ENCODE assay signal across 22 mouse cellular contexts in the genomic region with DNA sequence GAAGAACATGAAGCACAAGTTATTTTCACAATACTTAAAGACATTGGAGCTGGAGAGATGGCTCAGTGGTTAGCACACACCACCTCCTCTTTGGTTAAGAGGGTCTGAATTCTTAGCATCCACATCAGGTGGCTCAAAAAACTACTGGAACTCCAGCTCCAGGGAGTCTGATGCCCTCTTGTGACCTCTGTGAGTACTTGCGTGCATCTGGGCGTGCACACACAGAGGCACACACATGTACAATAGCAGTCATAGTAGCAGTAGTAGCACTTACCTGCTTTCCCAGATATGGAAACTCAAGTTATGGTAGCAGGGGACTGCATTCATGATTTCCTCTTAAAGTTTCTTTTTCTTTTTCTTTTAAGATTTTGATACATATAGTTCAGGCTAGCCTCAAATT. TPM values are rescaled to one million over a fixed set of nuclear protein-coding genes. Genes with fewer than 3 reads are reported as not detected.
DNase-seq lines count a peak whose midpoint lies in the region; ATAC-seq and TF ChIP-seq lines count a peak whose summit lies in the region.
"Had no signal": no experiment of that assay in that cellular context is flagged by ENCODE, and none has a peak within 500 bp of the region (broad histone marks: within the 10 kb centered on the region; RNA-seq: fewer than 3 reads in every experiment).

No protein-coding gene starts in this region.

- DNase-seq in thymus, postnatal 0 days (ENCODE audit: low spot score) = peak; percentile 29
- DNase-seq in thymus, postnatal 36 days = no peak
- no peak for DNase-seq in MEL (ENCODE audit: low read depth, low spot score)
- DNase-seq in stomach, postnatal 0 days (ENCODE audit: low spot score) = no peak
- no peak for DNase-seq in retina, postnatal 1 day
- DNase-seq: adrenal gland, postnatal 25 days; cerebellum, adult 2 months; cerebellum, postnatal 10 days; embryo, embryonic 11 days; gastrocnemius, postnatal 36 days; heart, adult 18-20 months; heart, postnatal 10 days had no signal

- H3K9me3 ChIP-seq in intestine, postnatal 0 days (ENCODE audit: control insufficient read depth) = no peaks in the 10 kb centered on the region
- no peaks in the 10 kb centered on the region for H3K9me3 ChIP-seq in intestine, embryonic 15.5 days
- H3K9me3 ChIP-seq in MEL (replicated peaks; ENCODE audit: insufficient read depth, low read length) = no peaks in the 10 kb centered on the region
- H3K9me3 ChIP-seq in stomach, postnatal 0 days (ENCODE audit: control insufficient read depth, low read length) = no peaks in the 10 kb centered on the region
- H3K9me3 ChIP-seq in forebrain, embryonic 13.5 days (replicated peaks) = no peaks in the 10 kb centered on the region
- H3K9me3 ChIP-seq: embryonic facial prominence, embryonic 15.5 days; forebrain, embryonic 10.5 days; forebrain, embryonic 15.5 days; heart, embryonic 10.5 days had no signal

- no peak overlapping the region for H3K9ac ChIP-seq in intestine, postnatal 0 days (ENCODE audit: low read depth, low read length)
- H3K9ac ChIP-seq in intestine, embryonic 15.5 days = no peak overlapping the region
- no peak overlapping the region for H3K9ac ChIP-seq in MEL (ENCODE audit: control insufficient read depth, low read depth, low read length, poor library complexity, severe bottlenecking)
- no peak overlapping the region for H3K9ac ChIP-seq in stomach, postnatal 0 days (ENCODE audit: low read length)
- H3K9ac ChIP-seq in forebrain, embryonic 13.5 days = no peak overlapping the region
- H3K9ac ChIP-seq: embryonic facial prominence, embryonic 15.5 days; forebrain, embryonic 15.5 days; hindbrain, embryonic 14.5 days had no signal

- no peak overlapping the region for H3K27ac ChIP-seq in intestine, postnatal 0 days (ENCODE audit: low read depth, low read length)
- no peak overlapping the region for H3K27ac ChIP-seq in intestine, embryonic 15.5 days
- no peak overlapping the region for H3K27ac ChIP-seq in MEL (ENCODE audit: control insufficient read depth, low read depth, low read length)
- H3K27ac ChIP-seq in stomach, postnatal 0 days (replicated peaks) = no peak overlapping the region
- no peak overlapping the region for H3K27ac ChIP-seq in forebrain, embryonic 13.5 days
- H3K27ac ChIP-seq: embryonic facial prominence, embryonic 15.5 days; forebrain, embryonic 10.5 days; forebrain, embryonic 15.5 days; heart, embryonic 10.5 days; hindbrain, embryonic 14.5 days had no signal

- peak; percentile 40 for TF ChIP-seq RAD21 in MEL (IDR thresholded peaks at IDR 0.05; ENCODE audit: low read depth, low read length)

- H3K79me2 ChIP-seq in MEL (ENCODE audit: control insufficient read depth, insufficient read depth, low read length, poor library complexity) = peaks cover 6% of the 10 kb centered on the region

- H3K27me3 ChIP-seq in intestine, postnatal 0 days (replicated peaks; ENCODE audit: control insufficient read depth, insufficient read depth, low read length) = no peaks in the 10 kb centered on the region
- no peaks in the 10 kb centered on the region for H3K27me3 ChIP-seq in intestine, embryonic 15.5 days (replicated peaks)
- H3K27me3 ChIP-seq in MEL (ENCODE audit: control insufficient read depth in 1 of 2, insufficient read depth in 2 of 2, low read length in 2 of 2) = no peaks in the 10 kb centered on the region
- H3K27me3 ChIP-seq in stomach, postnatal 0 days (ENCODE audit: control insufficient read depth, insufficient read depth, low read length) = no peaks in the 10 kb centered on the region
- H3K27me3 ChIP-seq in forebrain, embryonic 13.5 days = no peaks in the 10 kb centered on the region; the same call in 1 of the 2 replicates
- H3K27me3 ChIP-seq: embryonic facial prominence, embryonic 15.5 days; forebrain, embryonic 15.5 days had no signal

- no peaks in the 10 kb centered on the region for H3K4me1 ChIP-seq in intestine, postnatal 0 days (replicated peaks; ENCODE audit: control insufficient read depth, insufficient read depth, low read length)
- no peaks in the 10 kb centered on the region for H3K4me1 ChIP-seq in intestine, embryonic 15.5 days (replicated peaks)
- peaks cover 3 to 9% of the 10 kb centered on the region in 2 experiments for H3K4me1 ChIP-seq in MEL (ENCODE audit: control insufficient read depth in 1 of 2, insufficient read depth in 2 of 2, low read length in 2 of 2)
- no peaks in the 10 kb centered on the region for H3K4me1 ChIP-seq in stomach, postnatal 0 days (replicated peaks; ENCODE audit: control insufficient read depth, insufficient read depth)
- H3K4me1 ChIP-seq in forebrain, embryonic 13.5 days = no peaks in the 10 kb centered on the region
- H3K4me1 ChIP-seq: forebrain, embryonic 15.5 days had no signal

- no peak for TF ChIP-seq POLR2A in MEL (IDR thresholded peaks at IDR 0.05; ENCODE audit: control insufficient read depth in 1 of 2, insufficient read depth in 1 of 2, low read depth in 1 of 2, low read length in 2 of 2, poor library complexity in 1 of 2)

- TF ChIP-seq EP300 in MEL (IDR thresholded peaks at IDR 0.05; ENCODE audit: low read depth in 1 of 2, low read length in 2 of 2) = no peak
- no peak for TF ChIP-seq EP300 in stomach, postnatal 0 days (optimal IDR thresholded peaks at IDR 0.05)

- H3K36me3 ChIP-seq in intestine, postnatal 0 days (ENCODE audit: control insufficient read depth, insufficient read depth) = no peaks in the 10 kb centered on the region
- H3K36me3 ChIP-seq in intestine, embryonic 15.5 days = no peaks in the 10 kb centered on the region
- peaks cover 0 to 6% of the 10 kb centered on the region in 2 experiments; a peak in 2 of 4 replicates for H3K36me3 ChIP-seq in MEL (ENCODE audit: control insufficient read depth in 1 of 2, insufficient read depth in 2 of 2, low read length in 2 of 2)
- H3K36me3 ChIP-seq in stomach, postnatal 0 days (ENCODE audit: control insufficient read depth, insufficient read depth, low read length) = no peaks in the 10 kb centered on the region
- H3K36me3 ChIP-seq in forebrain, embryonic 13.5 days (ENCODE audit: poor library complexity, severe bottlenecking) = no peaks in the 10 kb centered on the region
- H3K36me3 ChIP-seq: embryonic facial prominence, embryonic 15.5 days; forebrain, embryonic 10.5 days; forebrain, embryonic 15.5 days; heart, embryonic 10.5 days had no signal

- no peak for ATAC-seq in intestine, postnatal 0 days
- no peak for ATAC-seq in intestine, embryonic 15.5 days
- no peak for ATAC-seq in stomach, postnatal 0 days (ENCODE audit: low FRiP score, low TSS enrichment)
- no peak for ATAC-seq in forebrain, embryonic 13.5 days
- ATAC-seq: forebrain, embryonic 15.5 days; intestine, embryonic 16.5 days had no signal

- 94% methylated on average over 2 of the region's 2 CpGs for WGBS in intestine, postnatal 0 days
- 90% methylated on average over 2 of the region's 2 CpGs for WGBS in intestine, embryonic 15.5 days
- WGBS in stomach, postnatal 0 days = 96% methylated on average over 2 of the region's 2 CpGs
- 97% methylated on average over 2 of the region's 2 CpGs for WGBS in forebrain, embryonic 13.5 days

- TF ChIP-seq CTCF in intestine, postnatal 0 days (IDR thresholded peaks at IDR 0.05; ENCODE audit: low read depth) = peak; percentile 25; the same call in 1 of the 2 replicates
- peak; percentile 29 to 49 (median 41) for TF ChIP-seq CTCF in MEL (IDR thresholded peaks at IDR 0.05 in 2 of 3, conservative IDR thresholded peaks at IDR 0.05 in 1 of 3; ENCODE audit: control insufficient read depth in 1 of 3, insufficient read depth in 1 of 3, low read depth in 2 of 3, low read length in 3 of 3, poor library complexity in 1 of 3, severe bottlenecking in 1 of 3)
- TF ChIP-seq CTCF in stomach, postnatal 0 days (IDR thresholded peaks at IDR 0.05; ENCODE audit: low read depth) = 0 out of 2 replicates have a peak, but pooled peaks have one; percentile 14

- no peak overlapping the region for H3K4me2 ChIP-seq in intestine, postnatal 0 days (replicated peaks; ENCODE audit: low read depth)
- no peak overlapping the region for H3K4me2 ChIP-seq in intestine, embryonic 15.5 days (replicated peaks)
- no peak overlapping the region for H3K4me2 ChIP-seq in stomach, postnatal 0 days (replicated peaks; ENCODE audit: low read depth)
- no peak overlapping the region for H3K4me2 ChIP-seq in forebrain, embryonic 13.5 days
- H3K4me2 ChIP-seq: embryonic facial prominence, embryonic 15.5 days; forebrain, embryonic 15.5 days; hindbrain, embryonic 14.5 days had no signal

- H3K4me3 ChIP-seq in intestine, postnatal 0 days (ENCODE audit: low read depth, low read length) = no peak overlapping the region
- no peak overlapping the region for H3K4me3 ChIP-seq in intestine, embryonic 15.5 days (replicated peaks)
- H3K4me3 ChIP-seq in MEL (ENCODE audit: control insufficient read depth in 1 of 2, insufficient read depth in 1 of 2, low read depth in 2 of 2, low read length in 2 of 2) = no peak overlapping the region
- H3K4me3 ChIP-seq in stomach, postnatal 0 days (ENCODE audit: low read depth, low read length) = no peak overlapping the region
- no peak overlapping the region for H3K4me3 ChIP-seq in forebrain, embryonic 13.5 days
- H3K4me3 ChIP-seq: embryonic facial prominence, embryonic 15.5 days; erythroblast, embryonic 14.5 days; forebrain, embryonic 10.5 days; forebrain, embryonic 15.5 days; heart, embryonic 10.5 days had no signal

RNA-seq across cellular contexts. Expression of a gene that starts 4.6 kb away (rescaled TPM):
- polyA plus RNA-seq in intestine, postnatal 0 days (2015; fragmentation: Nextera tagmentation; extraction: Ambion mirVana) = 13.0 and 13.8 TPM in 2 replicates
- polyA plus RNA-seq in intestine, embryonic 15.5 days (2015; fragmentation: Nextera tagmentation; extraction: Ambion mirVana) = 20.1 TPM in 2 replicates
- polyA plus RNA-seq in thymus, postnatal 0 days (2015; fragmentation: Nextera tagmentation; extraction: Ambion mirVana) = 37.5 and 42.1 TPM in 2 replicates
- 26.1 and 28.2 TPM in 2 replicates for total RNA-seq in MEL (2012; rRNA removed)
- polyA plus RNA-seq in MEL (2012; ENCODE audit: insufficient read depth in 1 of 2, insufficient read length in 2 of 2, low read depth in 1 of 2, low replicate concordance in 2 of 2, missing spikeins in 1 of 2) = 10 to 100 TPM in 1 of 2 experiments, not detected in 1; 65.0 TPM
- polyA plus RNA-seq in stomach, postnatal 0 days (2015; fragmentation: Nextera tagmentation; extraction: Ambion mirVana) = 26.4 and 29.5 TPM in 2 replicates
- polyA plus RNA-seq in forebrain, embryonic 13.5 days (2015; fragmentation: Nextera tagmentation; extraction: Ambion mirVana) = 8.2 and 8.3 TPM in 2 replicates

RNA-seq across cellular contexts. Expression of a gene that starts 7.2 kb away (rescaled TPM):
- 74.2 and 78.1 TPM in 2 replicates for polyA plus RNA-seq in intestine, postnatal 0 days (2015; fragmentation: Nextera tagmentation; extraction: Ambion mirVana)
- polyA plus RNA-seq in intestine, embryonic 15.5 days (2015; fragmentation: Nextera tagmentation; extraction: Ambion mirVana) = 60.2 and 62.1 TPM in 2 replicates
- 184 and 188 TPM in 2 replicates for polyA plus RNA-seq in thymus, postnatal 0 days (2015; fragmentation: Nextera tagmentation; extraction: Ambion mirVana)
- total RNA-seq in MEL (2012; rRNA removed) = 24.1 and 33.3 TPM in 2 replicates
- 100 to 1,000 TPM; 347 to 425 TPM for polyA plus RNA-seq in MEL (2012; ENCODE audit: insufficient read depth in 1 of 2, insufficient read length in 2 of 2, low read depth in 1 of 2, low replicate concordance in 2 of 2, missing spikeins in 1 of 2)
- 52.1 and 53.1 TPM in 2 replicates for polyA plus RNA-seq in stomach, postnatal 0 days (2015; fragmentation: Nextera tagmentation; extraction: Ambion mirVana)
- polyA plus RNA-seq in forebrain, embryonic 13.5 days (2015; fragmentation: Nextera tagmentation; extraction: Ambion mirVana) = 18.4 and 20.2 TPM in 2 replicates

RNA-seq across cellular contexts. Expression of a gene that starts 53.0 kb away (rescaled TPM):
- polyA plus RNA-seq in intestine, postnatal 0 days (2015; fragmentation: Nextera tagmentation; extraction: Ambion mirVana) = 34.9 and 35.0 TPM in 2 replicates
- 98.9 and 109 TPM in 2 replicates for polyA plus RNA-seq in intestine, embryonic 15.5 days (2015; fragmentation: Nextera tagmentation; extraction: Ambion mirVana)
- 54.3 and 59.6 TPM in 2 replicates for polyA plus RNA-seq in thymus, postnatal 0 days (2015; fragmentation: Nextera tagmentation; extraction: Ambion mirVana)
- total RNA-seq in MEL (2012; rRNA removed) = 21.1 and 29.2 TPM in 2 replicates
- polyA plus RNA-seq in MEL (2012; ENCODE audit: insufficient read depth in 1 of 2, insufficient read length in 2 of 2, low read depth in 1 of 2, low replicate concordance in 2 of 2, missing spikeins in 1 of 2) = 10 to 100 TPM in 1 of 2 experiments, not detected in 1; 91.1 TPM
- polyA plus RNA-seq in stomach, postnatal 0 days (2015; fragmentation: Nextera tagmentation; extraction: Ambion mirVana) = 88.2 and 89.6 TPM in 2 replicates
- 50.6 and 52.4 TPM in 2 replicates for polyA plus RNA-seq in forebrain, embryonic 13.5 days (2015; fragmentation: Nextera tagmentation; extraction: Ambion mirVana)

RNA-seq across cellular contexts. Expression of a gene that starts 53.0 kb away (rescaled TPM):
- 13.3 and 14.8 TPM in 2 replicates for polyA plus RNA-seq in intestine, postnatal 0 days (2015; fragmentation: Nextera tagmentation; extraction: Ambion mirVana)
- 31.4 and 33.4 TPM in 2 replicates for polyA plus RNA-seq in intestine, embryonic 15.5 days (2015; fragmentation: Nextera tagmentation; extraction: Ambion mirVana)
- 21.1 and 24.3 TPM in 2 replicates for polyA plus RNA-seq in thymus, postnatal 0 days (2015; fragmentation: Nextera tagmentation; extraction: Ambion mirVana)
- 25.9 and 31.7 TPM in 2 replicates for total RNA-seq in MEL (2012; rRNA removed)
- 100 to 1,000 TPM in 1 of 2 experiments, 10 to 100 TPM in 1; 45.2 to 195 TPM for polyA plus RNA-seq in MEL (2012; ENCODE audit: insufficient read depth in 1 of 2, insufficient read length in 2 of 2, low read depth in 1 of 2, low replicate concordance in 2 of 2, missing spikeins in 1 of 2)
- 12.1 and 12.3 TPM in 2 replicates for polyA plus RNA-seq in stomach, postnatal 0 days (2015; fragmentation: Nextera tagmentation; extraction: Ambion mirVana)
- 27.2 and 30.0 TPM in 2 replicates for polyA plus RNA-seq in forebrain, embryonic 13.5 days (2015; fragmentation: Nextera tagmentation; extraction: Ambion mirVana)
